Mouse (Mus musculus): ENCODE results near the gene Sorbs2.

Sorbs2 gene

GRCm38 (mm10) chr8:45626406-45626805 is 118.8 kb downstream of the Sorbs2 start:
- no peak for DNase-seq (ENCODE audit: low read depth)

GRCm38 (mm10) chr8:45627246-45628241 is 120.0 kb downstream of the Sorbs2 start:
- DNase-seq (ENCODE audit: low read depth) = peak; percentile 56

- DNase-seq (ENCODE audit: low read depth) = no peak
Measured at GRCm38 (mm10) chr8:45628421-45629065, 121.0 kb downstream of the Sorbs2 start.

- no peak for DNase-seq (ENCODE audit: low read depth)
Measured at GRCm38 (mm10) chr8:45629066-45629430, 121.5 kb downstream of the Sorbs2 start.

GRCm38 (mm10) chr8:45631023-45631422 is 123.4 kb downstream of the Sorbs2 start:
- no peak for DNase-seq (ENCODE audit: low read depth)

GRCm38 (mm10) chr8:45635155-45635554 is 127.6 kb downstream of the Sorbs2 start:
- DNase-seq (ENCODE audit: low read depth) = no peak

- DNase-seq (ENCODE audit: low read depth) = no peak
Measured at GRCm38 (mm10) chr8:45637745-45638144, 130.2 kb downstream of the Sorbs2 start.

GRCm38 (mm10) chr8:45639444-45639843 is 131.9 kb downstream of the Sorbs2 start:
- no peak for DNase-seq (ENCODE audit: low read depth)

GRCm38 (mm10) chr8:45644651-45645050 is 137.1 kb downstream of the Sorbs2 start:
- DNase-seq (ENCODE audit: low read depth) = no peak

GRCm38 (mm10) chr8:45649063-45649462 is 141.5 kb downstream of the Sorbs2 start:
- DNase-seq (ENCODE audit: low read depth) = no peak

GRCm38 (mm10) chr8:45649966-45650365 is 142.4 kb downstream of the Sorbs2 start:
- no peak for DNase-seq (ENCODE audit: low read depth)

- no peak for DNase-seq (ENCODE audit: low read depth)
Measured at GRCm38 (mm10) chr8:45658021-45658420, 150.4 kb downstream of the Sorbs2 start.

GRCm38 (mm10) chr8:45658458-45659325 is 151.1 kb downstream of the Sorbs2 start:
- peak; percentile 49 for DNase-seq (ENCODE audit: low read depth)

- DNase-seq (ENCODE audit: low read depth) = no peak
Measured at GRCm38 (mm10) chr8:45659473-45659872, 151.9 kb downstream of the Sorbs2 start.

GRCm38 (mm10) chr8:45660570-45660969 is 153.0 kb downstream of the Sorbs2 start:
- no peak for DNase-seq (ENCODE audit: low read depth)

GRCm38 (mm10) chr8:45661605-45662004 is 154.0 kb downstream of the Sorbs2 start:
- DNase-seq (ENCODE audit: low read depth) = no peak

- no peak for DNase-seq (ENCODE audit: low read depth)
Measured at GRCm38 (mm10) chr8:45666221-45666620, 158.6 kb downstream of the Sorbs2 start.

- DNase-seq (ENCODE audit: low read depth) = no peak
Measured at GRCm38 (mm10) chr8:45673149-45673548, 165.6 kb downstream of the Sorbs2 start.

- DNase-seq (ENCODE audit: low read depth) = no peak
Measured at GRCm38 (mm10) chr8:45675821-45676279, 168.3 kb downstream of the Sorbs2 start.

- DNase-seq (ENCODE audit: low read depth) = no peak
Measured at GRCm38 (mm10) chr8:45677114-45677853, 169.7 kb downstream of the Sorbs2 start.

- no peak for DNase-seq (ENCODE audit: low read depth)
Measured at GRCm38 (mm10) chr8:45677854-45678241, 170.3 kb downstream of the Sorbs2 start.
